Mouse (Mus musculus): ENCODE data around the gene Tigd3. TPM values are rescaled to one million over a fixed set of nuclear protein-coding genes. Genes with fewer than 3 reads are reported as not detected.

Tigd3 gene
- polyA plus RNA-seq, 1 experiment, result 1.1 TPM

- WGBS, result 28% methylated on average over 6 of the region's 6 CpGs
- DNase-seq, result no peak
- H3K4me3 ChIP-seq (replicated peaks; ENCODE audit: extremely low read depth, low read depth, low read length), result no peak overlapping the region
- H3K4me1 ChIP-seq (ENCODE audit: control insufficient read depth, insufficient read depth, low read length), result peaks cover 21% of the 10 kb centered on the region
- TF ChIP-seq POLR2A (IDR thresholded peaks at IDR 0.05; ENCODE audit: borderline replicate concordance, extremely low read depth, low read depth, low read length) (no peak), CTCF (IDR thresholded peaks at IDR 0.05; ENCODE audit: insufficient read depth, low read length) (no peak)
Measured at GRCm38 (mm10) chr19:5871683-5872082, 22.3 kb downstream of the Tigd3 start.

DNA sequence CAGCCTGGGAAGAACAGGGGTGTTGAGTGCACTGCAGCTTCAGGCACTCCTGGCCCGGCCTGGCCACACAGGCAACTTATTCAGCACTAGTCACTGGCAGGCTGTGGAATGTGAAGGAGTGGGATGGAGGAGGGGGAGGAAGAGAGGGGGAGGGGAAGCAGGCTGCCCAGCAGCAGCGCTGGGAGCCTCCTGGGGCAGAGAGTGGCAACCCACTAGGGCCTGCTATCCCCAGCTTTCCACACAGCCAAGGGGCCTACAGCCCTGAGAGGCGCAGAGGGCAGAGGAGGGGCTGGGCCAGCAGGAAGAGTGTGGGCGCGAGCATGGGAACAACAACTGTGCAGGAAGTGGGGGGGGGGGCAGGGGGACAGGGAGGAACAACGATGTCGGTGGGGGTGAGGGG, 22.7 kb downstream of the Tigd3 start:
- H3K4me1 ChIP-seq (ENCODE audit: control insufficient read depth, insufficient read depth, low read length), result peaks cover 21% of the 10 kb centered on the region
- WGBS, result 4% methylated on average over 7 of the region's 7 CpGs
- DNase-seq, result peak; percentile 52
- 0 out of 2 replicates have a peak, but pooled peaks have one; percentile 1 for TF ChIP-seq POLR2A (IDR thresholded peaks at IDR 0.05; ENCODE audit: borderline replicate concordance, extremely low read depth, low read depth, low read length)
- TF ChIP-seq CTCF (IDR thresholded peaks at IDR 0.05; ENCODE audit: insufficient read depth, low read length), result no peak
- H3K4me3 ChIP-seq (replicated peaks; ENCODE audit: extremely low read depth, low read depth, low read length), result peak overlapping the region; percentile 9

- Histone ChIP-seq H3K4me1 (ENCODE audit: control insufficient read depth, insufficient read depth, low read length) (peaks cover 15% of the 10 kb centered on the region), H3K4me3 (replicated peaks; ENCODE audit: extremely low read depth, low read depth, low read length) (no peak overlapping the region)
- 84% methylated on average over 6 of the region's 6 CpGs for WGBS
- DNase-seq, result no peak
- no peak for TF ChIP-seq POLR2A (IDR thresholded peaks at IDR 0.05; ENCODE audit: borderline replicate concordance, extremely low read depth, low read depth, low read length)
- no peak for TF ChIP-seq CTCF (IDR thresholded peaks at IDR 0.05; ENCODE audit: insufficient read depth, low read length)
Measured at GRCm38 (mm10) chr19:5868096-5868495, 25.9 kb downstream of the Tigd3 start.

GRCm38 (mm10) chr19:5864710-5865398, 29.1 kb downstream of the Tigd3 start:
- WGBS, result 85% methylated on average over 20 of the region's 20 CpGs
- DNase-seq, result no peak
- Histone ChIP-seq H3K4me1 (ENCODE audit: control insufficient read depth, insufficient read depth, low read length) (no peaks in the 10 kb centered on the region), H3K4me3 (replicated peaks; ENCODE audit: extremely low read depth, low read depth, low read length) (no peak overlapping the region)
- TF ChIP-seq POLR2A (IDR thresholded peaks at IDR 0.05; ENCODE audit: borderline replicate concordance, extremely low read depth, low read depth, low read length) (no peak), CTCF (IDR thresholded peaks at IDR 0.05; ENCODE audit: insufficient read depth, low read length) (no peak)

DNA sequence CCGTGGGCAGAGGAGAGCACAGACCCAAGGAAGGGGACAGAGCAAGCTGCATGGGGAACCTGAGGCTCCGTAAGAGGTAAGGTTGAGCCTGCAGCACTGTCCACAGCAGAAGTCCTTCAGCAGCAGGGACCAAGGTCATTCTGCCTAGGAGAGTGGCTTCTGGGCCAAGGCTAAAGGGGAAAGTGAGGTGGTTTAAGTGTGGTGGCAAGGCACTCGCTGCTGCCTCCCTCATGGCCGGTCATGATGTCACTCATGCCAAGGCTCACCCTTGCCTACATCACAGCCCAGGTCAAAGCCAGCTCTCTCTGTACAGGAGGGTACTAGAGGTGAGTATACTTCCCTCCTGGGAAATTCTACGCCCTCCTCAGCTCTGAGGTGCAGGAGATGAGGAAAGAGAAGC, 30.2 kb downstream of the Tigd3 start:
- 96% methylated on average over 5 of the region's 5 CpGs for WGBS
- no peak for TF ChIP-seq CTCF (IDR thresholded peaks at IDR 0.05; ENCODE audit: insufficient read depth, low read length)
- TF ChIP-seq POLR2A (IDR thresholded peaks at IDR 0.05; ENCODE audit: borderline replicate concordance, extremely low read depth, low read depth, low read length), result no peak
- Histone ChIP-seq H3K4me1 (ENCODE audit: control insufficient read depth, insufficient read depth, low read length) (no peaks in the 10 kb centered on the region), H3K4me3 (replicated peaks; ENCODE audit: extremely low read depth, low read depth, low read length) (no peak overlapping the region)
- DNase-seq, result no peak

DNA sequence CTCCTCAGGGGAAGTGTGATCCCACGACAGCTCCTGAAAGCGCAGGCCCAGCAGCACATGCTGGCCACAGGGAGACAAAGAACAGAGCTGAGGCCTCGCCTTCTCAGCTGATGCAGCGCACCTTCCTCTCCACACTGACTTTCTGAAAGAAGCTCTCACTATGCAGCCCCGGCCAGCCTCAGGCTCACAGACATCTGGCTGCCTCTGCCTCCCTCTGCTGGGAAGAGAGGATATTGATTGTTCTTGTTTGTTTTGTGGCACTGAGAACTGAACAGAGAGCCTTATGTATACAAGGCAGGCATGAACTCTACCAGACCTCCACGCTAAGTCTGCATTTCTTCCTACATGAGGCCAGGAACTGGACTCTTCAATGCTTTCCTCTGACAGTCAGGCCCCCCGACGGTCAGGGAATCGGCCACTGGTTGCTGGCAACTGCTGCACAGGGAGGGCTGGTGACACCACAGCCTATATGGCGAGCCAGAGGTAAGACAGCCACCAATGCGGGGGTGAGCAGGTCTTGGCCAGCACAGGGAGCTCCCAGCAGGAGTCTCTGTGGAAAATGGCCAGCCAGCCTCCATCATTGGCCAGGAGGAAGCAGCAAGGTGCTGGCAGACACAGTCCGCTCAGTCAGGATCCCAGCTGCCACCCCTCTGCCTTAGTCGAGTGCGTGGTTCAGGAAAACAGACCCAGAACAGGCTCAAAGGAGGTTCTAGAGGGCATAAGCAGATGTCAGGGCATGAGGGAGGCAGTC, 31.4 kb downstream of the Tigd3 start:
- WGBS, result 94% methylated on average over 14 of the region's 14 CpGs
- no peak overlapping the region for H3K4me3 ChIP-seq (replicated peaks; ENCODE audit: extremely low read depth, low read depth, low read length)
- no peaks in the 10 kb centered on the region for H3K4me1 ChIP-seq (ENCODE audit: control insufficient read depth, insufficient read depth, low read length)
- no peak for DNase-seq
- no peak for TF ChIP-seq POLR2A (IDR thresholded peaks at IDR 0.05; ENCODE audit: borderline replicate concordance, extremely low read depth, low read depth, low read length)
- TF ChIP-seq CTCF (IDR thresholded peaks at IDR 0.05; ENCODE audit: insufficient read depth, low read length), result no peak

- 91% methylated on average over 9 of the region's 9 CpGs for WGBS
- peaks cover 1% of the 10 kb centered on the region; the same call in 1 of the 2 replicates for H3K4me1 ChIP-seq (ENCODE audit: control insufficient read depth, insufficient read depth, low read length)
- no peak for DNase-seq
- TF ChIP-seq POLR2A (IDR thresholded peaks at IDR 0.05; ENCODE audit: borderline replicate concordance, extremely low read depth, low read depth, low read length) (no peak), CTCF (IDR thresholded peaks at IDR 0.05; ENCODE audit: insufficient read depth, low read length) (no peak)
- H3K4me3 ChIP-seq (replicated peaks; ENCODE audit: extremely low read depth, low read depth, low read length), result no peak overlapping the region
Measured at GRCm38 (mm10) chr19:5856604-5857003, 37.3 kb downstream of the Tigd3 start.

DNA sequence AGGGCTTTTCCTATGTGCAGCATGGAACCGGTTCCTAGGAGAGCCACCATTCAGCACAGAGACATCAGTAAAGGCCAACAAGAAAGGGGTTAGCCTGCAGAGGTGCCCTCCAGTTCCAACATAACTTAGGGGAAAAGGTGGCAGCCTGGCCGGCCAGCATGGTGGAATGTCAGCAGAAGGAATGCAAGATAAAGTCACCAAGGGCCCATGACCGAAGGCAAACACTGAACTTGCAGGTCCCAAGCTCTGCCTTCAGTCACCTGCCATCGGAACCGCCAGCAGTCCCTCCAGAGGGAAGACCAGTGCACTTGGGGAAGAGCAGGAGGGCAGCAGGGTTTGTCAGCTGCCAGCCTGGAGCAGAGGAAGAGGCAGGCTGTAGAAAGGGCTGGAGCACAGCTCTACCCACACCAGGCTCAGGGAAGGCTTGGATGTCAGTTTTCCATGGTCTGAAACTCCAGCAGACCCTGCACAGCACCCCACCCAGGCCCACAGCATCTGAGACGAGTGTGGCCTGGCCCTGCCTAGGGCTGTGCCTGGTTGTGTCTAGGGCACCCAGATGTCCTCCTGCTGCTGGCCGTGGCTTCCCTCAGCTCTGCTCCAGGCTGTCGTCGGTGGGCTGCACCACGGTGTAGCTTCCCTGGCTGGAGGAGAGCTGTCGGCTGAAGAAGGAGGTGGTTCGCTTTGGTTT, 41.8 kb downstream of the Tigd3 start:
- H3K4me1 ChIP-seq (ENCODE audit: control insufficient read depth, insufficient read depth, low read length), result peaks cover 28% of the 10 kb centered on the region
- H3K4me3 ChIP-seq (replicated peaks; ENCODE audit: extremely low read depth, low read depth, low read length), result no peak overlapping the region
- 73% methylated on average over 12 of the region's 12 CpGs for WGBS
- DNase-seq, result no peak
- TF ChIP-seq CTCF (IDR thresholded peaks at IDR 0.05; ENCODE audit: insufficient read depth, low read length), result no peak
- no peak for TF ChIP-seq POLR2A (IDR thresholded peaks at IDR 0.05; ENCODE audit: borderline replicate concordance, extremely low read depth, low read depth, low read length)

DNA sequence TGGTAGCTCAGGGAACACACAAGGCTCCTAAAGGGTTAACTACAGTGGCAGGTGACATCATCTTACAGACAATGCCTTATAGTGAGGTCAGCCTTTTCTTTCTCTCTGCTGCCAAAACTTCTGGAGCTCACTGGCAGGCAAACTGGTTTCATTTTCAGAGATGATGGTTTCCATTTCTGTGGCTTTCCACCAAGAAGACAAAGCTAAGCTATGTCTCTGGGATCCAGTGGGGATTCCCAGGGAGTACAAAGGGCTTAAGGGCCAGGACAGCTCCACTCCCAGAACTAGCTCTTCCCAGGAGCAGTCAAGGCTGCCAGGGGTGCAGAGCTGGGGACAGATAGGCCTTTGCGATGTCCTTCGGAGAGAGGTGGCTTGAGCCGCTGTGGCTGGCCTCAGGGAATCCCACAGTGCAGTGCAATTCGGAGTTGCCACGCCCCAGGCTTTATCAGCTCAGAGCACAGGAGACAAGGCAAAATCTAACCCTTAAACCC, 42.4 kb downstream of the Tigd3 start:
- WGBS, result 41% methylated on average over 5 of the region's 5 CpGs
- TF ChIP-seq POLR2A (IDR thresholded peaks at IDR 0.05; ENCODE audit: borderline replicate concordance, extremely low read depth, low read depth, low read length) (no peak), CTCF (IDR thresholded peaks at IDR 0.05; ENCODE audit: insufficient read depth, low read length) (no peak)
- DNase-seq, result no peak
- Histone ChIP-seq H3K4me3 (replicated peaks; ENCODE audit: extremely low read depth, low read depth, low read length) (no peak overlapping the region), H3K4me1 (ENCODE audit: control insufficient read depth, insufficient read depth, low read length) (peaks cover 29% of the 10 kb centered on the region)

All from lung, adult 2 months (tissue).